Mouse (Mus musculus) megakaryocyte-erythroid progenitor cell, adult 5-6 weeks (primary cell): Measurements from ENCODE around the gene Gjd3. TPM values are rescaled to one million over a fixed set of nuclear protein-coding genes. Genes with fewer than 3 reads are reported as not detected.
"Not testable (repeated sequence)": the region's sequence is repeated elsewhere in the genome, so short reads cannot be mapped to it uniquely, and the experiment has no call there.

ENCODE experiments used
- ATAC-seq: replicated peaks from 2 replicates; pipeline ENCODE4 v1.8.0; 2016; ENCODE audit warnings: mild to moderate bottlenecking, inconsistent platforms; ENCODE audit not compliant: severe bottlenecking, poor library complexity, low FRiP score, low TSS enrichment
- total RNA-seq, 2 experiments: library from RNA; stranded (forward) in 1 of 2; stranded (reverse) in 1 of 2; fragments of 200-1000, 215-1000 nt in 1 of 2; fragments of >200 nt in 1 of 2; fragmentation: Nextera tagmentation in 1 of 2; gene quantifications; 2 replicates each; pipeline ENCODE4 v1.2.3; 2014 to 2017

The Gjd3 gene
- total RNA-seq, 2 experiments from 2014 or later: not detected

- no peak for ATAC-seq
Measured at GRCm38 (mm10) chr11:98937914-98938694, 44.7 kb downstream of the Gjd3 start.

- ATAC-seq: peak; percentile 65
Measured at GRCm38 (mm10) chr11:98937410-98937913, 45.4 kb downstream of the Gjd3 start.

DNA sequence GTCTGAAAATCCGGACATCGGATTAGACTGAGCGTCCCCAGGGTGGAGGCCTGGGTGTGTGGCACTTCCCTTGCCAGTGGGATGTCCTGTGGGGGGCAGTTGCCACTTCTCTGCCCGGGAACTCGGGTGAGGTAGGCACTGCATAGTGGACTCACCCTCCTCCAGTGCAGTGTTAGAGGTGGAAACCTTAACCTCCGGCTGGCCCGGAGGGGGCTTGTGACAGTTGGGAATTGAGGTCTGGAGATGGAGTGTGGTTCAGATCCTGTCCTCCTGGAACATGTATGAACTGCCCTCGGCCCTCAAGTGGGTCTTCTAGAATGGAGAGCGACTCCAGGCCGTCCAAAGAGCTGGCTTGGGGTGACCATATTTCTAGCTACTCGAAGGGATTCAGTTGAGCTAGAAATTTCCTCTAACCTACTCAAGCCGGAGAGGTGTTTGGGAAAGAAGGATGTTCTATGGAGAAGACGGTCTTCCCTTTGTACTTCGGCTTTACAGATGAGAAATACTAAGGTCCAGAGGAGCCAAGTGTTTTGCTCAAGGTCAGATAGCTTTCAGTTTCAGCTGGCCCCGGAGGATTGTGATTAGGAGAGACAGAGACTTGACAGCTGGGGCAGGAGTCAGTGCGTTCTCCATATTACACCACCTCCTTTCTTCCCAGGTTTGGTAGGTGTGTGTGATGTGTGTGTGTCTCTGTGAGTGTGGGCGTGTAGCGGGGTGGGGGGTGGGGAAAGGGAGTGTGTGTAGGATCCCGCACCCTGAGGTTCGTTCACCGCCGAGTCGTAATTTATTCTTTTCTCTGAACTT is 46.0 kb downstream of the Gjd3 start:
- 0 out of 2 replicates have a peak, but pooled peaks have one; percentile 4 for ATAC-seq

DNA sequence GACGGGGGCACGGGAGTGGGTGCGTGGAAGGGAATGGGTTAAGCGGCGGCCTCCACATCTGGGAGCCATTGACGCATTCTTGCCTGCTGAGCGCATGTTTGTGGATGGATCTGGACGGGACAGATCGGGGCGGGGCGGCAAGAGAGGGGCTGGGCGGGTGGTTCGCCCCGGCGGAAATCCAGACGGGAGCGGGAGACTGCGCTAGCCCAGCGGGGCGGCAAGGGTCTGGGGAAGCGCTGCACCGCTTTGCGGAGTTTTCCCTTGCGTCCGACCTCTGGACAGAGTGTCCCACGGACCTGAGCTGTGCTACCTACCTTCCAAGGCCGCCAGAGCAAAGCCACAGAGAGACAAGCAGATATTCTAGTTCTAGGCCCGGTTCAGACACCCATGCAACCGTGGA is 46.6 kb downstream of the Gjd3 start:
- no peak for ATAC-seq

DNA sequence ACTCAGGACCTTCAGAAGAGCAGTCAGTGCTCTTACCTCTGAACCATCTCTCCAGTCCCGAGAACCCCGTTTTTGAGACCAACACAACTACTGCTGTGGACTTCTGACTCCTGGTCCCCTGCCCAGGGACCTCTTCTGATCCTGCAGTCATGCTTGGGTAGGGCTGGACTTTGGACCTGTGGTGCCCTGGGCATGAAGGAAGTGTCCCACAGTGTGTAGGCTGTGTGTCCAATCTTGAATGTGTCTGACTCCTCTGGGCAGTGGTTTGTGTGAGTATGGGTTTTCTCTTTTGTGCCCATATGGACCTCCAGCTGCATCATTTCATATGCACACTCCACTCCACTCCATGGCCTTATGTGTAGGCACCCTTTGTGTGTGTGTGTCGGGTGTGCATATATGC is 47.7 kb downstream of the Gjd3 start:
- no peak for ATAC-seq

DNA sequence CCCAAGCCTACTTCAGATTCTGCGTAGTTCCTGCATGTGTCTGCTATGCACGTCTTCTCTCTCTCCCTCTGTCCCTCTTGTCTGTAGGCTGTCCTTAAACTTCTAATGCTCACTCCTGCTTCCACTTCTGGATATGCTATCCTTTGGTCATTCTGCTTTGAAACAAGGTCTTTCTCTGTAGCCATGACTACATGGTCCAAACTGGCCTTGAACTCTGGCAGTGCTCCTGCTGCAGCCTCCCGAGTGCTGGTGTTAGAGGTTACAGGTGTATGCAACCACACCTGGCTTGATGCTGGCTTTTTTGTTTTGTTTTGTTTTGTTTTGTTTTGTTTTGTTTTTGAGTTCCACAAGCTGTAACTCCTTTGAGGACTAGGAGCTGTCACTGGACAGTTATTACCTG is 48.4 kb downstream of the Gjd3 start:
- no peak for ATAC-seq

- ATAC-seq: not testable (repeated sequence)
Measured at GRCm38 (mm10) chr11:98933847-98934246, 49.0 kb downstream of the Gjd3 start.

GRCm38 (mm10) chr11:98933151-98933550 is 49.7 kb downstream of the Gjd3 start:
- ATAC-seq: no peak

GRCm38 (mm10) chr11:98932293-98933091 is 50.3 kb downstream of the Gjd3 start:
- ATAC-seq: no peak

Other genes starting within 250 kb of the Gjd3 start
- 47.5 and 51.0 TPM in 2 replicates for gene Thra, start 242.4 kb downstream of the Gjd3 start, total RNA-seq (2014; fragmentation: Nextera tagmentation)
- 20.4 and 23.3 TPM in 2 replicates for gene Thra, start 242.4 kb downstream of the Gjd3 start, total RNA-seq (2017)
- gene Nr1d1, start 207.7 kb downstream of the Gjd3 start, total RNA-seq (2014; fragmentation: Nextera tagmentation): 4.1 and 8.0 TPM in 2 replicates
- gene Nr1d1, start 207.7 kb downstream of the Gjd3 start, total RNA-seq (2017): 0.34 and 1.3 TPM in 2 replicates
- gene Msl1, start 187.5 kb downstream of the Gjd3 start, total RNA-seq (2014; fragmentation: Nextera tagmentation): 58.6 and 74.8 TPM in 2 replicates
- gene Msl1, start 187.5 kb downstream of the Gjd3 start, total RNA-seq (2017): 57.8 and 68.3 TPM in 2 replicates
- 47.6 and 51.8 TPM in 2 replicates for gene Casc3, start 178.1 kb downstream of the Gjd3 start, total RNA-seq (2014; fragmentation: Nextera tagmentation)
- gene Casc3, start 178.1 kb downstream of the Gjd3 start, total RNA-seq (2017): 37.4 and 53.5 TPM in 2 replicates
- 2.2 TPM in 1 of 2 replicates, not detected in the other for gene Rapgefl1, start 146.2 kb downstream of the Gjd3 start, total RNA-seq (2014; fragmentation: Nextera tagmentation)
- 1.7 TPM in 1 of 2 replicates, not detected in the other for gene Rapgefl1, start 146.2 kb downstream of the Gjd3 start, total RNA-seq (2017)
- gene Wipf2, start 119.4 kb downstream of the Gjd3 start, total RNA-seq (2014; fragmentation: Nextera tagmentation): 23.5 and 26.9 TPM in 2 replicates
- gene Wipf2, start 119.4 kb downstream of the Gjd3 start, total RNA-seq (2017): 3.6 and 4.4 TPM in 2 replicates
- gene Cdc6, start 75.2 kb downstream of the Gjd3 start, total RNA-seq (2014; fragmentation: Nextera tagmentation): 85.0 and 101 TPM in 2 replicates
- 67.8 and 78.7 TPM in 2 replicates for gene Cdc6, start 75.2 kb downstream of the Gjd3 start, total RNA-seq (2017)
- 7.8 and 15.9 TPM in 2 replicates for gene Rara, start 55.2 kb downstream of the Gjd3 start, total RNA-seq (2014; fragmentation: Nextera tagmentation)
- gene Rara, start 55.2 kb downstream of the Gjd3 start, total RNA-seq (2017): 2.2 and 3.0 TPM in 2 replicates
- gene Top2a, start 41.2 kb upstream of the Gjd3 start, total RNA-seq (2014; fragmentation: Nextera tagmentation): 363 and 371 TPM in 2 replicates
- 444 and 492 TPM in 2 replicates for gene Top2a, start 41.2 kb upstream of the Gjd3 start, total RNA-seq (2017)
- gene Igfbp4, start 58.2 kb upstream of the Gjd3 start, total RNA-seq (2014; fragmentation: Nextera tagmentation): 15.9 and 22.9 TPM in 2 replicates
- gene Igfbp4, start 58.2 kb upstream of the Gjd3 start, total RNA-seq (2017): 23.5 and 68.2 TPM in 2 replicates
- gene Tns4, start 106.3 kb upstream of the Gjd3 start, total RNA-seq (2014; fragmentation: Nextera tagmentation): not detected in 2 replicates
- gene Tns4, start 106.3 kb upstream of the Gjd3 start, total RNA-seq (2017): not detected in 2 replicates
- gene Ccr7, start 172.1 kb upstream of the Gjd3 start, total RNA-seq (2014; fragmentation: Nextera tagmentation): 0.47 TPM in 1 of 2 replicates, not detected in the other
- not detected in 2 replicates for gene Ccr7, start 172.1 kb upstream of the Gjd3 start, total RNA-seq (2017)
- 113 and 114 TPM in 2 replicates for gene Smarce1, start 248.0 kb upstream of the Gjd3 start, total RNA-seq (2014; fragmentation: Nextera tagmentation)
- 223 and 323 TPM in 2 replicates for gene Smarce1, start 248.0 kb upstream of the Gjd3 start, total RNA-seq (2017)